In genomic region chr1:191628457-191629169, GRCm38 (mm10) we compare ENCODE assay signal across 24 mouse cellular contexts. TPM values are rescaled to one million over a fixed set of nuclear protein-coding genes. Genes with fewer than 3 reads are reported as not detected.
DNase-seq lines count a peak whose midpoint lies in the region; ATAC-seq and TF ChIP-seq lines count a peak whose summit lies in the region.
"Had no signal": no experiment of that assay in that cellular context is flagged by ENCODE, and none has a peak within 500 bp of the region (broad histone marks: within the 10 kb centered on the region; RNA-seq: fewer than 3 reads in every experiment).

No protein-coding gene starts in this region.

- H3K36me3 ChIP-seq in liver, embryonic 16.5 days (ENCODE audit: control insufficient read depth, insufficient read depth), result no peaks in the 10 kb centered on the region
- H3K36me3 ChIP-seq: embryonic facial prominence, embryonic 12.5 days; heart, embryonic 15.5 days; stomach, embryonic 15.5 days had no signal

- H3K9me3 ChIP-seq in liver, embryonic 16.5 days (replicated peaks; ENCODE audit: control insufficient read depth, low read length), result no peaks in the 10 kb centered on the region
- H3K9me3 ChIP-seq: embryonic facial prominence, embryonic 12.5 days; forebrain, embryonic 13.5 days; G1E; heart, embryonic 15.5 days; limb, embryonic 10.5 days; stomach, embryonic 15.5 days had no signal

- in situ Hi-C loops in Patski (cut with MboI; ENCODE audit: low pct_unique_long_range_greater_than_20kb), result no loop called here

- no peak overlapping the region for H3K4me3 ChIP-seq in liver, embryonic 16.5 days (ENCODE audit: low read depth, low read length)
- H3K4me3 ChIP-seq: embryonic facial prominence, embryonic 12.5 days; erythroblast, embryonic 14.5 days; forebrain, embryonic 13.5 days; heart, embryonic 15.5 days; limb, embryonic 10.5 days; stomach, embryonic 15.5 days had no signal

- TF ChIP-seq CTCF in Patski (IDR thresholded peaks at IDR 0.05), result no peak

- peak; percentile 33; the same call in 1 of the 2 replicates for ATAC-seq in liver, embryonic 16.5 days (ENCODE audit: low read depth)
- ATAC-seq in Patski, result peak; percentile 77
- ATAC-seq in frontal cortex, adult (ENCODE audit: low TSS enrichment), result no peak
- ATAC-seq: forebrain, embryonic 13.5 days; hindbrain, postnatal 0 days; lung, postnatal 0 days; midbrain, embryonic 16.5 days had no signal

- WGBS in liver, embryonic 16.5 days (ENCODE audit: insufficient replicate concordance), result 53% methylated on average over 11 of the region's 11 CpGs

- DNase-seq in liver (no peak), 3T3-L1 (ENCODE audit: low read depth, low spot score) (peak; percentile 58), Patski (ENCODE audit: low read depth, low spot score) (peak; percentile 24)
- DNase-seq in adrenal gland, postnatal 25 days, result peak; percentile 58
- DNase-seq in left cerebral cortex, adult 18-20 months (ENCODE audit: low spot score in 2 of 2), result no peak
- DNase-seq in spleen, postnatal 36 days (ENCODE audit: low spot score in 2 of 2), result no peak
- DNase-seq: cerebellum, adult 8-10 months; gastrocnemius, postnatal 25 days; kidney, adult 18-20 months; kidney, postnatal 14 days; thymus, adult 2 months had no signal

- H3K4me2 ChIP-seq in liver, embryonic 16.5 days (ENCODE audit: low read depth, low read length), result no peak overlapping the region
- H3K4me2 ChIP-seq: embryonic facial prominence, embryonic 12.5 days; forebrain, embryonic 13.5 days; heart, embryonic 15.5 days; stomach, embryonic 15.5 days had no signal

- peaks cover 3% of the 10 kb centered on the region for H3K4me1 ChIP-seq in liver, embryonic 16.5 days (ENCODE audit: control insufficient read depth, low read depth, low read length)
- H3K4me1 ChIP-seq: embryonic facial prominence, embryonic 12.5 days; stomach, embryonic 15.5 days had no signal

- POLR2A ChIA-PET in Patski (lab: Charles Lee), result interaction anchor here (1.1 to 1.3 kb wide), 2 partner anchors 10 to 34 kb away, joined by 3 read pairs; no protein-coding TSS in a partner anchor

- H3K27me3 ChIP-seq in liver, embryonic 16.5 days (ENCODE audit: control insufficient read depth, insufficient read depth, low read depth, low read length), result no peaks in the 10 kb centered on the region
- H3K27me3 ChIP-seq in Patski, result no peaks in the 10 kb centered on the region
- H3K27me3 ChIP-seq: embryonic facial prominence, embryonic 12.5 days; forebrain, embryonic 13.5 days; heart, embryonic 15.5 days; stomach, embryonic 15.5 days had no signal

- no peak overlapping the region for H3K9ac ChIP-seq in liver, embryonic 16.5 days (ENCODE audit: low read depth, low read length)
- H3K9ac ChIP-seq: embryonic facial prominence, embryonic 12.5 days; forebrain, embryonic 13.5 days; heart, embryonic 15.5 days; liver, embryonic 14.5 days; stomach, embryonic 15.5 days had no signal

- H3K27ac ChIP-seq in liver, embryonic 16.5 days (ENCODE audit: low read length), result no peak overlapping the region
- H3K27ac ChIP-seq: embryonic facial prominence, embryonic 12.5 days; forebrain, embryonic 13.5 days; heart, embryonic 15.5 days; hindbrain, postnatal 0 days; limb, embryonic 10.5 days; liver, embryonic 14.5 days; stomach, embryonic 15.5 days had no signal

- CTCF ChIA-PET in Patski (lab: Charles Lee), result interaction anchor here (0.8 to 1.8 kb wide), 7 partner anchors 10 to 190 kb away, joined by 3 to 7 read pairs (median 4); partner anchors contain the start of genes Dtl and Ints7

RNA-seq across cellular contexts. Expression of gene Ints7, which starts 53.2 kb away (rescaled TPM):
- 17.3 and 18.9 TPM in 2 replicates for polyA plus RNA-seq in liver, embryonic 16.5 days (2015; fragmentation: Nextera tagmentation; extraction: Ambion mirVana)
- 25.7 TPM for polyA plus RNA-seq in Patski (2021)
- total RNA-seq in adrenal gland, postnatal 25 days (2021), result 28.3 and 43.2 TPM in 2 replicates
- total RNA-seq in left cerebral cortex, adult 18-20 months (2021), result 10 to 100 TPM; 28.0 to 33.2 TPM

RNA-seq across cellular contexts. Expression of gene Dtl, which starts 53.3 kb away (rescaled TPM):
- polyA plus RNA-seq in liver, embryonic 16.5 days (2015; fragmentation: Nextera tagmentation; extraction: Ambion mirVana), result 25.5 and 28.5 TPM in 2 replicates
- polyA plus RNA-seq in Patski (2021), result 12.7 TPM
- 4.6 and 5.3 TPM in 2 replicates for total RNA-seq in adrenal gland, postnatal 25 days (2021)
- 1 to 10 TPM; 8.3 to 8.8 TPM for total RNA-seq in left cerebral cortex, adult 18-20 months (2021)

Comparison
In these comparisons a context has a peak if more than half of its experiments do, and no peak if none do; other contexts are left out.
1. DNase-seq: peak in 3T3-L1 (single experiment), Patski (single experiment) and adrenal gland, postnatal 25 days (single experiment); none in liver (single experiment), left cerebral cortex, adult 18-20 months (0 of 2) and spleen, postnatal 36 days (0 of 2).